18 mouse cellular contexts compared by ENCODE assay signal in the genomic region with DNA sequence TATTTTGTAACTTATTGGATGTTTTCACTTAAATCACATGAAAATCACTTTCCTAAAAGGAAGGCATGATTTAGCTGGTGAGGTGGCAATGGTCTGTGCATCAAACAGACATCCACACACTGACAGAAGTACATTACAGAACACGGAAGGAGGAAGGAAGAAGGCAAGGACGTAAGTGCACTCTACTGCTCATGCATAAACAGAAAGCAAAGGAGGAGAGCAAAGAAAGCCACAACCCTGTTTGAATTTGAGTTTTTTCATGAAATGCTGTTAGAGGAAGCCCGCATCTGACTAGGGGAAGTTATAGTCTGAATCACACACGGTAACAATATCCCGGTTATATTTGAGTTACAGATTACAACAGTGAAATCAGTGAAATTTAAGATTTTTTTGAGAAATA.
A peak's percentile ranks its signal among the peaks of the same experiment; 100 is the strongest.
DNase-seq lines count a peak whose midpoint lies in the region; ATAC-seq and TF ChIP-seq lines count a peak whose summit lies in the region.
"Had no signal": no experiment of that assay in that cellular context is flagged by ENCODE, and none has a peak within 500 bp of the region (broad histone marks: within the 10 kb centered on the region; RNA-seq: fewer than 3 reads in every experiment).

No protein-coding gene starts in this region.

- intact Hi-C loops in gastrocnemius, postnatal 14 days (cut with DNase I; ENCODE audit: low total_unique reads), result no loop called here

- no peaks in the 10 kb centered on the region for H3K36me3 ChIP-seq in hindbrain, embryonic 12.5 days
- no peaks in the 10 kb centered on the region for H3K36me3 ChIP-seq in hindbrain, embryonic 13.5 days
- no peaks in the 10 kb centered on the region for H3K36me3 ChIP-seq in testis, adult 2 months (ENCODE audit: control insufficient read depth, insufficient read depth, low read length)
- peaks cover 15% of the 10 kb centered on the region for H3K36me3 ChIP-seq in midbrain, embryonic 10.5 days

- peak overlapping the region; percentile 40 for H3K27ac ChIP-seq in hindbrain, embryonic 12.5 days
- no peak overlapping the region for H3K27ac ChIP-seq in hindbrain, embryonic 13.5 days
- H3K27ac ChIP-seq in testis, adult 2 months (ENCODE audit: control insufficient read depth, insufficient read depth, low read depth, low read length), result 0 out of 2 replicates have a peak overlapping the region, but pooled peaks have one; percentile 25
- H3K27ac ChIP-seq in midbrain, embryonic 10.5 days (replicated peaks), result no peak overlapping the region
- H3K27ac ChIP-seq: forebrain, embryonic 10.5 days; heart, adult 2 months had no signal

- TF ChIP-seq CTCF in testis, adult 2 months (IDR thresholded peaks at IDR 0.05; ENCODE audit: control insufficient read depth, insufficient read depth, insufficient replicate concordance, low read depth, low read length), result no peak

- H3K4me3 ChIP-seq in hindbrain, embryonic 12.5 days, result no peak overlapping the region
- no peak overlapping the region for H3K4me3 ChIP-seq in hindbrain, embryonic 13.5 days
- H3K4me3 ChIP-seq in testis, adult 2 months (ENCODE audit: control insufficient read depth, low read depth, low read length), result no peak overlapping the region
- H3K4me3 ChIP-seq in midbrain, embryonic 10.5 days, result no peak overlapping the region
- H3K4me3 ChIP-seq: erythroblast, embryonic 14.5 days; forebrain, embryonic 10.5 days; heart, adult 2 months; heart, embryonic 12.5 days had no signal

- TF ChIP-seq POLR2A in testis, adult 2 months (IDR thresholded peaks at IDR 0.05; ENCODE audit: control insufficient read depth, low read depth, low read length), result no peak

- H3K4me2 ChIP-seq in hindbrain, embryonic 12.5 days (replicated peaks), result no peak overlapping the region
- H3K4me2 ChIP-seq in hindbrain, embryonic 13.5 days, result no peak overlapping the region
- H3K4me2 ChIP-seq: heart, embryonic 12.5 days had no signal

- H3K9ac ChIP-seq in hindbrain, embryonic 12.5 days, result no peak overlapping the region
- H3K9ac ChIP-seq in hindbrain, embryonic 13.5 days, result no peak overlapping the region
- H3K9ac ChIP-seq: heart, embryonic 12.5 days had no signal

- ATAC-seq in hindbrain, embryonic 12.5 days (ENCODE audit: low FRiP score), result no peak
- no peak for ATAC-seq in hindbrain, embryonic 13.5 days (ENCODE audit: low FRiP score)
- peak; percentile 30; the same call in 1 of the 2 replicates for ATAC-seq in megakaryocyte, adult 5-6 weeks (ENCODE audit: poor library complexity, severe bottlenecking)
- ATAC-seq: forebrain, embryonic 14.5 days; Patski had no signal

- H3K4me1 ChIP-seq in hindbrain, embryonic 12.5 days, result peaks cover 2% of the 10 kb centered on the region
- peaks cover 7% of the 10 kb centered on the region; the same call in 1 of the 2 replicates for H3K4me1 ChIP-seq in hindbrain, embryonic 13.5 days (replicated peaks)
- H3K4me1 ChIP-seq in testis, adult 2 months (ENCODE audit: control insufficient read depth, insufficient read depth, low read length), result no peaks in the 10 kb centered on the region
- H3K4me1 ChIP-seq in midbrain, embryonic 10.5 days, result peaks cover 45% of the 10 kb centered on the region

- H3K9me3 ChIP-seq in hindbrain, embryonic 12.5 days (replicated peaks), result no peaks in the 10 kb centered on the region
- no peaks in the 10 kb centered on the region for H3K9me3 ChIP-seq in hindbrain, embryonic 13.5 days
- H3K9me3 ChIP-seq in midbrain, embryonic 10.5 days (replicated peaks), result no peaks in the 10 kb centered on the region
- H3K9me3 ChIP-seq: forebrain, embryonic 10.5 days; heart, embryonic 12.5 days had no signal

- WGBS in hindbrain, embryonic 12.5 days, result 73% methylated on average over 5 of the region's 5 CpGs
- WGBS in hindbrain, embryonic 13.5 days, result 71% methylated on average over 5 of the region's 5 CpGs
- 93% methylated on average over 5 of the region's 5 CpGs for WGBS in midbrain, embryonic 10.5 days

- DNase-seq in testis, postnatal 14 days (ENCODE audit: low spot score), result no peak
- DNase-seq in cerebellum, adult 9-11 months, result no peak
- DNase-seq in midbrain, embryonic 10.5 days (ENCODE audit: low spot score), result no peak
- DNase-seq in gastrocnemius, postnatal 14 days, result no peak
- DNase-seq: adrenal gland, adult 8-10 months; adrenal gland, postnatal 36 days; cerebellum, adult 2 months; cerebellum, postnatal 14 days; heart, adult 2 months had no signal

- H3K27me3 ChIP-seq in hindbrain, embryonic 12.5 days, result no peaks in the 10 kb centered on the region
- H3K27me3 ChIP-seq in hindbrain, embryonic 13.5 days, result no peaks in the 10 kb centered on the region
- no peaks in the 10 kb centered on the region for H3K27me3 ChIP-seq in testis, adult 2 months (ENCODE audit: control insufficient read depth, insufficient read depth, low read length)
- no peaks in the 10 kb centered on the region for H3K27me3 ChIP-seq in midbrain, embryonic 10.5 days (ENCODE audit: low read depth, poor library complexity, severe bottlenecking)
- H3K27me3 ChIP-seq: heart, embryonic 12.5 days; Patski had no signal

Comparison
In these comparisons a context has a peak if more than half of its experiments do, and no peak if none do; other contexts are left out.
1. H3K27ac ChIP-seq: peak in hindbrain, embryonic 12.5 days (single experiment) and testis, adult 2 months (single experiment); none in hindbrain, embryonic 13.5 days (single experiment) and midbrain, embryonic 10.5 days (single experiment).